Mouse (Mus musculus) layer of hippocampus, postnatal 25 days (tissue): ENCODE data around the gene Ubr4. TPM values are rescaled to one million over a fixed set of nuclear protein-coding genes. Genes with fewer than 3 reads are reported as not detected.

Source experiments
- DNase-seq, 2 experiments: peaks; one replicate each; pipeline ENCODE4 v3.0.0; 2022; ENCODE audit warnings: mixed read lengths in 2 of 2, low spot score in 1 of 2; ENCODE audit errors: extremely low spot score in 1 of 2
- total RNA-seq, 2 experiments: library from RNA; stranded (reverse); gene quantifications; 2 replicates each; pipeline ENCODE4 v1.2.3; 2021

The Ubr4 gene
- total RNA-seq, 2 experiments from 2014 or later, result 132 to 174 TPM

GRCm38 (mm10) chr4:139481400-139481799 lies 129.0 kb downstream of the Ubr4 start:
- no peak for DNase-seq

- DNase-seq, result no peak
Measured at GRCm38 (mm10) chr4:139483461-139484105, 131.2 kb downstream of the Ubr4 start.

GRCm38 (mm10) chr4:139484496-139484895 lies 132.1 kb downstream of the Ubr4 start:
- no peak for DNase-seq

- DNase-seq, result no peak
Measured at GRCm38 (mm10) chr4:139487085-139487484, 134.7 kb downstream of the Ubr4 start.

- DNase-seq, result no peak
Measured at GRCm38 (mm10) chr4:139488325-139488724, 135.9 kb downstream of the Ubr4 start.

- no peak for DNase-seq
Measured at GRCm38 (mm10) chr4:139489946-139490345, 137.5 kb downstream of the Ubr4 start.

GRCm38 (mm10) chr4:139490413-139491055 lies 138.1 kb downstream of the Ubr4 start:
- peak in 1 of 2 experiments; percentile 54 for DNase-seq

- DNase-seq, result no peak
Measured at GRCm38 (mm10) chr4:139491541-139492170, 139.2 kb downstream of the Ubr4 start.

- DNase-seq, result no peak
Measured at GRCm38 (mm10) chr4:139492258-139492833, 139.9 kb downstream of the Ubr4 start.

GRCm38 (mm10) chr4:139493227-139494025 lies 141.0 kb downstream of the Ubr4 start:
- DNase-seq, result no peak

- DNase-seq, result no peak
Measured at GRCm38 (mm10) chr4:139500814-139501213, 148.4 kb downstream of the Ubr4 start.

GRCm38 (mm10) chr4:139501702-139502101 lies 149.3 kb downstream of the Ubr4 start:
- DNase-seq, result no peak

- no peak for DNase-seq
Measured at GRCm38 (mm10) chr4:139503919-139504318, 151.5 kb downstream of the Ubr4 start.

- DNase-seq, result no peak
Measured at GRCm38 (mm10) chr4:139505716-139506115, 153.3 kb downstream of the Ubr4 start.

- no peak for DNase-seq
Measured at GRCm38 (mm10) chr4:139506727-139507126, 154.3 kb downstream of the Ubr4 start.

GRCm38 (mm10) chr4:139509069-139509468 lies 156.7 kb downstream of the Ubr4 start:
- DNase-seq, result no peak

GRCm38 (mm10) chr4:139511557-139511956 lies 159.1 kb downstream of the Ubr4 start:
- DNase-seq, result no peak

- no peak for DNase-seq
Measured at GRCm38 (mm10) chr4:139512985-139513384, 160.6 kb downstream of the Ubr4 start.

GRCm38 (mm10) chr4:139519221-139519620 lies 166.8 kb downstream of the Ubr4 start:
- DNase-seq, result no peak

- no peak for DNase-seq
Measured at GRCm38 (mm10) chr4:139521926-139522325, 169.5 kb downstream of the Ubr4 start.

GRCm38 (mm10) chr4:139526475-139526874 lies 174.1 kb downstream of the Ubr4 start:
- no peak for DNase-seq
